Mouse (Mus musculus): ENCODE measurements around the gene Arhgap27. TPM values are rescaled to one million over a fixed set of nuclear protein-coding genes. Genes with fewer than 3 reads are reported as not detected.

Gene Arhgap27
- polyA plus RNA-seq, 1 experiment from 2014 or later, result 16.9 TPM

GRCm38 (mm10) chr11:103346657-103347056 lies 16.8 kb downstream of the Arhgap27 start:
- no peaks in the 10 kb centered on the region for H3K9me3 ChIP-seq (ENCODE audit: control insufficient read depth)
- ATAC-seq, result peak; percentile 90
- no peak for TF ChIP-seq CTCF (IDR thresholded peaks at IDR 0.05; ENCODE audit: low read depth)
- peak overlapping the region; percentile 92 for H3K27ac ChIP-seq (ENCODE audit: low read depth, low read length)
- H3K27me3 ChIP-seq (replicated peaks; ENCODE audit: control insufficient read depth, insufficient read depth, low read length), result no peaks in the 10 kb centered on the region
- peak overlapping the region; percentile 55 for H3K4me2 ChIP-seq (replicated peaks; ENCODE audit: low read depth)
- no peak overlapping the region for H3K4me3 ChIP-seq (ENCODE audit: low read depth, low read length)
- H3K4me1 ChIP-seq (replicated peaks; ENCODE audit: control insufficient read depth, insufficient read depth, low read length), result peaks cover 6% of the 10 kb centered on the region
- H3K9ac ChIP-seq (ENCODE audit: low read depth, low read length), result peak overlapping the region; percentile 37
- peaks cover 18% of the 10 kb centered on the region for H3K36me3 ChIP-seq (ENCODE audit: control insufficient read depth, insufficient read depth)
- 30% methylated on average over 5 of the region's 5 CpGs for WGBS

- no peak for TF ChIP-seq CTCF (IDR thresholded peaks at IDR 0.05; ENCODE audit: low read depth)
- Histone ChIP-seq H3K4me1 (replicated peaks; ENCODE audit: control insufficient read depth, insufficient read depth, low read length) (peaks cover 6% of the 10 kb centered on the region), H3K27ac (ENCODE audit: low read depth, low read length) (peak overlapping the region; percentile 92), H3K27me3 (replicated peaks; ENCODE audit: control insufficient read depth, insufficient read depth, low read length) (no peaks in the 10 kb centered on the region), H3K36me3 (ENCODE audit: control insufficient read depth, insufficient read depth) (peaks cover 18% of the 10 kb centered on the region), H3K9ac (ENCODE audit: low read depth, low read length) (peak overlapping the region; percentile 37), H3K4me2 (replicated peaks; ENCODE audit: low read depth) (peak overlapping the region; percentile 55), H3K4me3 (ENCODE audit: low read depth, low read length) (no peak overlapping the region), H3K9me3 (ENCODE audit: control insufficient read depth) (no peaks in the 10 kb centered on the region)
- peak; percentile 58 for ATAC-seq
- WGBS, result 31% methylated on average over 7 of the region's 7 CpGs
Observed at GRCm38 (mm10) chr11:103346236-103346635, 17.3 kb downstream of the Arhgap27 start.

GRCm38 (mm10) chr11:103345408-103346091 lies 17.9 kb downstream of the Arhgap27 start:
- 0 out of 2 replicates have a peak overlapping the region, but pooled peaks have one; percentile 37 for H3K9ac ChIP-seq (ENCODE audit: low read depth, low read length)
- H3K36me3 ChIP-seq (ENCODE audit: control insufficient read depth, insufficient read depth), result peaks cover 18% of the 10 kb centered on the region
- H3K4me3 ChIP-seq (ENCODE audit: low read depth, low read length), result no peak overlapping the region
- peaks cover 10% of the 10 kb centered on the region for H3K4me1 ChIP-seq (replicated peaks; ENCODE audit: control insufficient read depth, insufficient read depth, low read length)
- WGBS, result 58% methylated on average over 7 of the region's 7 CpGs
- peak overlapping the region; percentile 55 for H3K4me2 ChIP-seq (replicated peaks; ENCODE audit: low read depth)
- no peak for TF ChIP-seq CTCF (IDR thresholded peaks at IDR 0.05; ENCODE audit: low read depth)
- H3K27ac ChIP-seq (ENCODE audit: low read depth, low read length), result peak overlapping the region; percentile 92
- no peaks in the 10 kb centered on the region for H3K9me3 ChIP-seq (ENCODE audit: control insufficient read depth)
- ATAC-seq, result no peak
- no peaks in the 10 kb centered on the region for H3K27me3 ChIP-seq (replicated peaks; ENCODE audit: control insufficient read depth, insufficient read depth, low read length)

- 63% methylated on average over 18 of the region's 19 CpGs for WGBS
- ATAC-seq, result no peak
- H3K4me2 ChIP-seq (replicated peaks; ENCODE audit: low read depth), result peak overlapping the region; percentile 55
- H3K4me1 ChIP-seq (replicated peaks; ENCODE audit: control insufficient read depth, insufficient read depth, low read length), result peaks cover 15% of the 10 kb centered on the region
- no peak for TF ChIP-seq CTCF (IDR thresholded peaks at IDR 0.05; ENCODE audit: low read depth)
- H3K4me3 ChIP-seq (ENCODE audit: low read depth, low read length), result no peak overlapping the region
- H3K9me3 ChIP-seq (ENCODE audit: control insufficient read depth), result no peaks in the 10 kb centered on the region
- H3K36me3 ChIP-seq (ENCODE audit: control insufficient read depth, insufficient read depth), result peaks cover 16% of the 10 kb centered on the region
- peak overlapping the region; percentile 92 for H3K27ac ChIP-seq (ENCODE audit: low read depth, low read length)
- H3K9ac ChIP-seq (ENCODE audit: low read depth, low read length), result no peak overlapping the region
- H3K27me3 ChIP-seq (replicated peaks; ENCODE audit: control insufficient read depth, insufficient read depth, low read length), result no peaks in the 10 kb centered on the region
Observed at GRCm38 (mm10) chr11:103344494-103345332, 18.8 kb downstream of the Arhgap27 start.

- Histone ChIP-seq H3K27ac (ENCODE audit: low read depth, low read length) (0 out of 2 replicates have a peak overlapping the region, but pooled peaks have one; percentile 54), H3K9me3 (ENCODE audit: control insufficient read depth) (no peaks in the 10 kb centered on the region), H3K27me3 (replicated peaks; ENCODE audit: control insufficient read depth, insufficient read depth, low read length) (no peaks in the 10 kb centered on the region), H3K4me1 (replicated peaks; ENCODE audit: control insufficient read depth, insufficient read depth, low read length) (peaks cover 18% of the 10 kb centered on the region), H3K4me2 (replicated peaks; ENCODE audit: low read depth) (0 out of 2 replicates have a peak overlapping the region, but pooled peaks have one; percentile 17), H3K4me3 (ENCODE audit: low read depth, low read length) (no peak overlapping the region), H3K36me3 (ENCODE audit: control insufficient read depth, insufficient read depth) (peaks cover 12% of the 10 kb centered on the region), H3K9ac (ENCODE audit: low read depth, low read length) (no peak overlapping the region)
- no peak for ATAC-seq
- WGBS, result 48% methylated on average over 1 of the region's 1 CpGs
- no peak for TF ChIP-seq CTCF (IDR thresholded peaks at IDR 0.05; ENCODE audit: low read depth)
Observed at GRCm38 (mm10) chr11:103343881-103344280, 19.6 kb downstream of the Arhgap27 start.

- Histone ChIP-seq H3K27ac (ENCODE audit: low read depth, low read length) (peak overlapping the region; percentile 10; the same call in 1 of the 2 replicates), H3K4me1 (replicated peaks; ENCODE audit: control insufficient read depth, insufficient read depth, low read length) (peaks cover 18% of the 10 kb centered on the region), H3K27me3 (replicated peaks; ENCODE audit: control insufficient read depth, insufficient read depth, low read length) (no peaks in the 10 kb centered on the region), H3K4me3 (ENCODE audit: low read depth, low read length) (no peak overlapping the region), H3K9ac (ENCODE audit: low read depth, low read length) (no peak overlapping the region), H3K9me3 (ENCODE audit: control insufficient read depth) (no peaks in the 10 kb centered on the region), H3K36me3 (ENCODE audit: control insufficient read depth, insufficient read depth) (peaks cover 17% of the 10 kb centered on the region), H3K4me2 (replicated peaks; ENCODE audit: low read depth) (no peak overlapping the region)
- WGBS, result 78% methylated on average over 6 of the region's 6 CpGs
- no peak for ATAC-seq
- peak; percentile 60 for TF ChIP-seq CTCF (IDR thresholded peaks at IDR 0.05; ENCODE audit: low read depth)
Observed at GRCm38 (mm10) chr11:103343063-103343462, 20.4 kb downstream of the Arhgap27 start.

All from intestine, postnatal 0 days (tissue).